Mouse (Mus musculus): ENCODE results near the gene Kras. TPM values are rescaled to one million over a fixed set of nuclear protein-coding genes. Genes with fewer than 3 reads are reported as not detected.
A peak's percentile ranks its signal among the peaks of the same experiment; 100 is the strongest.

Gene Kras
- total RNA-seq, 2 experiments from 2014 or later, result 45.9 to 48.4 TPM

DNA sequence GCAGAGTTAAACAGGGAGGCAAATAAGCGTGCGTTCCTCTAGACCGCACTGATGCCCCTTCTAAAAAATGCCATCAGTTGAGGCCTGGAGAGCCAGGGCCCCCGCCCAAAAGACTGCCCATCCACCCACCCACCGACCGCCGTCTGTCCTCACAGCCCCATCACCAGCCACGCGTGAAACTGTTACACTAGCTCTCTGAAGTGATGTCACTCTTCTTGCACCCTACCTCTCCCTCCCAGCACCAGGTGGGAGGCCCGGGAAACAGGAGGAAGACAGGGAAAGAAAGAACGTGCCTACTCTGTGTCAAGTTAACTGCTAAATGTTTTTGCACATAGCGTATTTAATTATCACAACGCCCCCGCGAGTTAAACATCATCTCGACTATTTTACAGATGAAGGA lies 781 bp upstream of the Kras start:
- intact Hi-C loops (cut with DNase I), result loop anchor here (1.0 kb wide), 1 partner anchor 90 kb away; no protein-coding TSS in a partner anchor
- DNase-seq, result peak in 1 of 2 experiments; percentile 10

DNA sequence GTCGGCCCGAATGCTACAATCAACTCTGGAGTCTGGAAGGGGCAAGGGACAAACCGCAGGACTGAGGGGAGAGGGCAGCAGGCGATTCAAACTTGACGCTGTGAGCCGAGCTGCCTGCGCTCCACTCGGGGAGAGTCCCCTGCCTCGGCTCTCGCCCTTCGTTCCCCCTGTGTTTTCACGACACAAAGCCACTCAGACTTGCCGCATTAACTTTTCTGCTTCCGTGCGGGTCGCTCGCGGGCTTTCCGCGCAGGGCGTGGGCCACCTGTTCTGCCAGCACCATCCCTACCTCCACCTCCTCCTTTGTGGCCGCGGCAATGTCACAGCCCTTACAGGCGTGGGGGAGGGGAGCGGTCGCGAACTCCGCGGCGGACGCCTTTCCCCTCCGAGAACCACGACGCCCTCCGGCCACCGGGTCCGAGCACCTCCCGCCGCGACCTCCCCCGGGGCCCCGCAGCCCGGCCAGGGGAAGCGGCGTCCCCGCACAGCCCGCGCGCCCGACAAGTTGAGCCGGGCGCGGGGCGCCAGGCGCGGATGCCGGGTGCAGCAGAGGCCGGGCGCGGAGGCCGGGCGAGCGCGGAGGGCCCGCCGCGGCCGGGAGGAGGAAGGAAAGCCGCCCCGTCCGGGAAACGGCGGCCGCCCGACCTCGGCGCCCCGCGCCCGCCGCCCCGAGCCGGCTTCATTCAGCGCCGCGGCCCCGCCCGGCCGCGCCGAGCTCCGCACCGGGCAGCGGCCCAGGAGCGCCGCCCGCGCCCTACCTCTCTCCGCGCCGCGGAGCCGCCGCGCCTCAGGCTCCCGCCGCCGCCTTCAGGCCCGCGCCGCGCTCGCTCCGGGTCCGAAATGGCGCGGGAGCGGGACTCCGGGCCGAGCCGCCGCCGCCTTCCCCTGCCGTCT lies 501 bp downstream of the Kras start:
- intact Hi-C loops (cut with DNase I), result loop anchor here (1.0 to 2.0 kb wide), 2 partner anchors 39 to 92 kb away; partner anchors contain the start of genes Casc1 and Etfrf1
- DNase-seq, result peak; percentile 66 to 70

DNA sequence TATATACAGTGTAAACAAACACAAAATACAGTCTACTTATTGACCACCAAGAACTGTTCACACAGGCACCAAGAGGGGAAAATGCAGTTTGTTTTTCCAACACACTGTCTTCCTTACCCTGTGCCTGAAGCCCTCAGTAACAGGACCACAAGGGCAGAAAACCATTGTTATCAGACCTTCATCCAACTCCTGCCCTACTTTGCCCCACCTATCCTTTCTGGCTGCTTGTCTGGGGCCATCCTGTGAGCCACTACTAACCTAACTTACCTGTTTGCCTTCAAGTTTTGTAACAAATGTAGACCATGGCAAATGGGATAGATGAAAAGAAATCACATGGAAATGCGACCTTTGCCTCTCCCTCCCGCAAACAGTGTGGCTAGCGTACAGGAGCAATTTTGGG lies 2.2 kb downstream of the Kras start:
- no peak for DNase-seq
- intact Hi-C loops (cut with DNase I), result loop anchor here (2.0 kb wide), 1 partner anchor 37 kb away; the partner anchor contains the start of genes Casc1 and Etfrf1

DNA sequence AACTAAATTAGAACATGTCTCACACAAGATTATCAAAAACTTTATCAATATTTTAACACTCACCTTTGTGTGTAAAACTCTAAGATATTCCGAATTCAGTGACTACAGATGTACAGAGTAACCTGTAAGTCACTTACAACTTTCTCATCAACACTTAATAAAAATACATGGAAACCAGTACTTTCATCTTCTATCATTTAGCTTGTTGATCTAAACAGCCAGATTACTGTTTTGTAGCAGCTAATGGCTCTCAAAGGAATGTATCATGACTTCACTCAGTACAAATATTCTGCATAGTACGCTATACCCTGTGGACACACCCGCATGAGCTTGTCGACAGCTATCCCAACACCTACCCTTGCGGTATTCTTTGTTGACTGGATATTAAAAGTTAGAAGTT lies 3.2 kb downstream of the Kras start:
- intact Hi-C loops (cut with DNase I), result no loop called here
- no peak for DNase-seq

DNA sequence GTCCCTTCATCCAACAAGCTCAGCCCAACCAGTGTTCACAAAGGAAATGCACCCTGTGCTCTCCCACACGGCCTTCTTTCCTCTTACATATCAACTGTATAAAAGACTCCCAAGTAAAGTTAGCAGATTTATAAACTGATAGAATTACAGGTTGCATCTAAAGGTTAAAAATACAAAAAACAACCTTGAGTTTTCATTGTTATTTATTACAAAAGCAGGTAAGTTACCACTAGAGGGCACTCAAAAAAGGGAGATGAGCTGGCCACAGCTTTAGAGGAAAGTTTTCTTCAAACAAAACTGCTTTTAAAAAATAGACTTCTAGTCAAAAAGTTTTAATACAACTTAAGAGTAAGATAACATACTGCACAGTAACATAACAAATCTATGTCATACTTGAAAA lies 7.5 kb downstream of the Kras start:
- intact Hi-C loops (cut with DNase I), result loop anchor here (1.0 kb wide), 1 partner anchor 100 kb away; no protein-coding TSS in a partner anchor
- DNase-seq, result no peak

DNA sequence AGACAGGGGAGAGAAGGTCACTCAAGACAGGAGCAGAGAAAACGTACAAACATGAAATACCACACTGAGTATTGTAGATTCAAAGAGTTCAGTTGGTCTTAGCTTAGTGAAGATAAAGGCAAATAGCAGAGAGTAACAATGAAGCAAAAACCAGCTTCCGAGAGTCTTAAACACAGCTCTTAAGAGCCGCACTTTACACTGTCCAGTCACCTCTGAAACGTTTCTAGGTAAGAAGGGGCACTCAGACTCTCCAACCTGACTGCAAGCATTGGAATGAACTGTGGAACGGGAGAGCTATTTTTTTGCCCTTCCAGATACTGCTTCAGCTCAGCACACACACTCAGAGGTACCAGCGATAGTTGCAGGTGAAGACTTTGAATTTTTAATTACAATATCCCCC lies 9.8 kb downstream of the Kras start:
- intact Hi-C loops (cut with DNase I), result no loop called here
- DNase-seq, result no peak

DNA sequence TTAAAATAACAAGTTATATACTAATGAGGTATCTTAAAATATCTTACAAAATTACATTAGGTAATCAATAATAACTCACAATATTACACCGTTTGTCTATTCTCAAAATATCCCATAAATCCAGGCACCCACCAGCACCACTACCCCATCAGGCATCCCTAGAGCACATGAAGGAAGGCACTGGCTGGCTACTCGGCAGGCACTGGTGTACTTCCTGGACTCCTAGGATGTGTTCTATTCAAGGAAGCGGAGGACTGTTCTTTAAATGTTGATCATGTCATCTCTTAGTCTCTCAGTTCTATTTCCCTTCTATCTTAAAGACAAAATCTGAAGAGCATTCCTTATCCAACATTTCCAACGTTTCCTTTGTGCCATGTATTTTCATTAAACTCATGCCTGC lies 12.9 kb downstream of the Kras start:
- no peak for DNase-seq
- intact Hi-C loops (cut with DNase I), result no loop called here

DNA sequence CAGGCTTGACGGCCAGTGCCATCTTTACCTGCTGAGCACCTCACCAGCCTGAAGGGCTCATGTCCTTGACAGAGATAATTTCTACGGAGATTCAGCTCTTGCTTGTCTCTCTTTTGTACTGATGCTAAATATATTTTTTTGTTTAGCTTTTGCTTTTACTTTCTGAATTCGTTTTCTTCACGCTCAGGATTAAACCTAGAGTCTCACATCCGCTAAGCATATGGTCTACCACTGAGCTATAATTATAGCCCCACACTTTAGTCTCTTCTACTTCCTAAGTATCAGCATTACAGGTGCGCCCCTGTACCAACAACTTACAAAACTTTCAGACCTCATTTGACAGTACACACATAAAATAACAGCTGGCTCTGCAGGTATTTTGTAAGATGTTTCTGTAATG lies 14.7 kb downstream of the Kras start:
- intact Hi-C loops (cut with DNase I), result no loop called here
- no peak for DNase-seq

DNA sequence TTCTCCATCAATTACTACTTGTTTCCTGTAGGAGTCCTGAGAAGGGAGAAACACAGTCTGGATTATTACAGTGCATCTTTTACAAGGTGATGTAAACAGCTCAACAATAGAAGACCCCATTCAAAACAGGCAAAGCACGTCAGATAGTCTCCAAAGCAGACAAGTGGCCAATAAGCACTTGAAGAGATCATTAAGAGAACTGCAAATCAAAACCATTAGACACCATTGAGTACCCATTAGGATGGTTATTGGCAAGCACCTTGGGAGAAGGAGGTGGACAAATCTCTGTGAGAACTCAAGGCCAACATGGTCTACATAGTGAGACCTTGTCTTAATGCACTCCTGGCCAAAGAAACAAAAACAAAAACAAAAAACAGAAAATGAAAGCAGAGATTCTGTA lies 15.6 kb downstream of the Kras start:
- no peak for DNase-seq
- intact Hi-C loops (cut with DNase I), result no loop called here

DNA sequence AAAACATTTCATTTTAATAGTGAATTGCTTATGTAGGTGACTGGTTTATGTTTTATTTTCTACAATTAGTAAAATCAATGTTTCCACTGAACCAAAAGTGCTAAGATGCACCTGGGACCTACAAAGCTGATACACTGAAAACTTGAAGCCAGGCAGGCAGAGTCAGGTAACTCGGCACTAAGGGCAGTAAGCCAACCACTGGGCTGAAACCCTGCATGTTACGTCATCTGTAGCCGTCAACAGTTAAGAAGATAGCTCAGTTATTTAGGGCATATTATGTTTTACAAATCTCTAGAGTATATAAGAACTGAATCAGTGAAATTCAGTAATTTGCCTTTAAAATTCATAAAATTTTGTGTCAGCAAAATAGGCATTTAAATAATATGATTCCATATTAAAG lies 23.7 kb downstream of the Kras start:
- intact Hi-C loops (cut with DNase I), result no loop called here
- DNase-seq, result no peak

DNA sequence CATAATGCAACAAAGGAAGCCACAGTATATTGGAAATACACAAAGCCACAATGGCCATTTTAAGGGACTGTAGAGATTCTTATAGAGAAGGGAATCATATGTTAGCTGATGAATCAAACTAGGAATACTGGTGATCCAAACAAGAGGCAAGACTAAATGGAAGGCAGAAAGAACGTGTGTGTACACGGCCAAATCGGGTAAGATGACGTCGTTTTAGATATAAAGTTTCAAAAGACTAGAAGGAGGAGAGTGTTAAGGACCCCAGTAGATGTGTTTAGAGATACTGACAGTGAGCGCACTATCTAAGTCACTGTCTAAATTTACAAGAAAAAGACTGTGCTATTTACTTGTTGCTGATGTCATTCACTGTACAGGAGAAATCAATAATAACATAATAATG lies 25.8 kb downstream of the Kras start:
- intact Hi-C loops (cut with DNase I), result no loop called here
- no peak for DNase-seq

DNA sequence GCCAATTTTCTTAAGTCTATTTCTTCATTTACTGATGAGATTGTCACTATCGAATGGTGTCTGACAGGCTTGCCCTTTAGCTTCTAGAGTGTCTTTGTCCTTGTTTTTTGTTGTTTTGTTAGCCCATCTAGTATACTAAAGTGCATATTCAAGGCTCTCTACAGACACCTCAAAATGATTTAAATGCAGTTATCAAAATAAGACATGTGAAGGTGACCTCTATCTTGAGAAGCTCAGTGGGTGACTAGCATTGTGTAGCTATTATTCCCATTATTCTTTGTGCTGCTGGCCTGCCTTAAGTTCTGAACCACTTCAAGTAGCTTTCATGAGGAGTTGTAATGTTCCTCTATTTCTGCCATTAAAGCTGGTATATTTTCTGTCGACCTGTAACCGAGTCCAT lies 34.2 kb downstream of the Kras start:
- intact Hi-C loops (cut with DNase I), result no loop called here

DNA sequence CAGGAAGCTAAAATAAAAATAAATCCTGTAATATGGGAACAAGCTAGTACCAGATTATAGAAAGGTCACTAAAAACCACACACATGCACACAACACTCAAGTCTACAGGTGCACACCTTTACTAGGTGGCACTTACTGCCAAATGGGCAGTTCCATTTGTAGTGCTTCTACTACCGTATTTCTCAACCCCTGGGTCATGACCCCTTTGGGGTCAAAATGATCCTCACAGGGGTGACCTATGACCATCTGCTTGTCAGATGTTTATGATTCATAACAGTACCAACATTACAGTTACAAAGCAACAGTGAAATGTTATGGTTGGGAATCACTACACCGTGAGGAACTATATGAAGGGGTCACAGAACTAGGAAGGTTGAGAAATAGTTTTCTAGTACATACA lies 36.1 kb downstream of the Kras start:
- no peak for DNase-seq
- intact Hi-C loops (cut with DNase I), result no loop called here

More for the DNA sequence above, 34.2 kb downstream of the Kras start:
- no peak for DNase-seq

DNA sequence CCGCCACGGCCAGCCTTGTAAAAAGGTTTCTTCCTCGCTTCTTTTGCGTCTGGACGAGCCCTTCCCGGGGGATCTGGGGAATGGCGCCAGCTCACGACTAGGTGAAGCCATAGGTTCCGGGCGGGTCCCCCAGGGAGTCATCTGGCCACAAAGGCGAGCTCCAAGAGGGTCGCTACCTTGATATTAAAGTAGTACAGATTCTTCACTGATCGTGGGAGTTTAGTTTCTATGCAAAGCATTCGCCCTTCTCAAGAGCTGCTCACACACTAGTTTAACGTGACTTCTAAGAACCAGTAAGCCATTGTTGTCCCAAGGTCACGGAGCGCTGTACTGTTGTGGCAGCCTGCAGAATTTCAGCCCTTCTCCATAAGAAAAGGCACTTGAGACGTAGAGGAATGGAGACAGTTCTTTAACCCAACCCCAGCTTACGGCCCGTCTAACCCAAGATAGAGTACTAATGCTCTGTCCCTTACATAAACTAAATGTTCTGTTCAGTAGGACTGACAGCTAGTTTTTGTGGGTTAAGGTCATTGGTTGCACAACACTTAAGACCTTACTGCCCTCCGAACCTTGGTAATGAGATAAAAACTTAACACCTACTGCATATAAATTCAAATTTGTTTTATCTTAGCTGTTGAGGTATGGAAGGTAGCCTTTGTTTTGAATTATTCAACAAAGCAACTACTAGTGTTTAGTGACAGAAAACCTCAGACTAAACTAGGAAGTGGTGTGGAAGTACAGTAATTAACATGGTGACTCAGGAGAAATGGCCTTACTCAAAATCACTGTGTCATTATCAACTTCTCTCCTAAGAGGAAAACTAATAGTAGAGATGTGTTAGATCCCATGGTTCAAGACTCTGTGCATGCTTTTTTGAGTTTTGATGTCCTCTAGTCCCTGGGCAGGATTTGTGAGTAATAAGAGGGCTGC lies 38.4 kb downstream of the Kras start:
- intact Hi-C loops (cut with DNase I), result loop anchor here (1.0 to 2.0 kb wide), 2 partner anchors 37 to 130 kb away; no protein-coding TSS in a partner anchor
- peak in 1 of 2 experiments; percentile 16 for DNase-seq

DNA sequence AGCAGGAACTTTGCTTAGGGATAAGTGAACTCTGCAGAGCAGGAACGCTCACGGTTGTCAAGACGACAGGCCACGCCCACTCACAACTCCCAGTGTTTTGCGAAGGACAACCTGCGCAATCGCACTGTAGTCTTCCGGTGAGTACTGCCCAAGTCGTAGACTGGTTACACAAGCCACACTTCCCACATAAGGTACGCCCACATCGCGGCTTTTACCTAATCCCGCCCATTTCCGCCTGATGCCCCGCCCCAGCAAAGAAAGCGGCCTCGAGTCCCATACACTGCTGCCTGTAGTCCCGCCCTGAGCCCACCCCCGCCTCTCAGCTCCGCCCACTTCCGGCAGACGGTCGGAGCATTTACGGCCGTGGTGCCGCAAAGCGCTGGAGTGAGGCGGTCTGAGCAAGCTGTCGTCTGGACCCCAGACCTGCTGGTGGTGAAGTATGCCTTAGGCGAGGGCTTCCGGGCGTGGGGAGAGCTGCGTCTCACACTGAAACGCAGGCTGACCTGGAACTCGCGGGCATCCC lies 39.2 kb downstream of the Kras start, which contains the start of the genes Casc1 and Etfrf1:
Gene Casc1 (minus strand): TSS at position 190 of the 523 bp plus-strand sequence.
Gene Etfrf1 (plus strand): TSS at position 319 of the 523 bp plus-strand sequence.
- peak; percentile 99 for DNase-seq
- intact Hi-C loops (cut with DNase I), result loop anchor here (1.0 to 2.0 kb wide), 2 partner anchors 38 to 130 kb away; no protein-coding TSS in a partner anchor

DNA sequence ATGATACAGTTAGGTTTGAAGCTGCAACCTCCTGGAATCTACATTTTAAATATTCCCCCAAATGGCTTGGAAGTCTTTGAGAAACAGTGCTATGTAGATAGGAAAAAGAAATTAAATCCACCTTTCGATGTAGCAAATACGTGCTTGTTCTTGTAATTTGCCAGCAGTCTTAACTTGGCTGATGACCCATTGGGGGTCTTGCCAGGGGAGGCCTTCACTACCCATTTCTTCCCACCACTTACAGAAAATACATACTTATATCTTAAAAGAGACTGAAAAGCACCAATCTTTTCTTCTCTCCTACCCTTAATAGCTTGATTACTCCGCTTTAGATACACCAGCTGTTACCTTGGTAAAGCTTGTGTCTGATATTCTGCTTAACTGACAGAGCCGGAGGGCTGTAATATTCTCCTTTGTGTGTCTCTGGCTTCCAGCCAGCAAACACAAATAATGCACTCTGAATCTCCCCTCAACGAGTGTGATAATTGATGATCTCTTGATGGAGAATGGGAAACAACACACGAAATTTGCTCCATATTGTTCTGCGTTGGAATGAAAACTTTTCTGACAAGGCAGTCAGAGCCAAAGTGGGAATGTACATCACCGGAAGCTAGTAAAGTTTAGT lies 39.9 kb downstream of the Kras start:
- intact Hi-C loops (cut with DNase I), result loop anchor here (2.0 kb wide), 1 partner anchor 39 kb away; no protein-coding TSS in a partner anchor
- no peak for DNase-seq

DNA sequence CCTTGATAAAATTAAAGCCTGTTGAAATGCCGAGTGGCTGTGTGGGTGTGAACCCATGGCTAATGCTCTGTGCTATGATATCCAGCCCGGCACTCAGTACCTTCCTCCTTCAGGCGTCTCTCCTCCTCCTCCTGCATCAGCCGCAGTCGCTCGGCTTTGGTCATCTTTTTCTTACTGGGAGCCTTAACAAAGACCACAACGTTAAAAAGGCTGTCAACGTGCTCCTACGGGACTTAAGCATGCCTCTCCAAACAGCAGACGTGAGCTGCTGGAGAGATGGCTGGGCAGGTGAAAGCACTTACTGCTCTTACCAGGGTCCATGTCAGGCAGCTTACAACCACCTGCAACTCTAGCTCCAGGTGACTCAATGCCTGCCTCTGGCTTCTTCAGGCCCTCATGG lies 44.9 kb downstream of the Kras start:
- intact Hi-C loops (cut with DNase I), result no loop called here
- no peak for DNase-seq

DNA sequence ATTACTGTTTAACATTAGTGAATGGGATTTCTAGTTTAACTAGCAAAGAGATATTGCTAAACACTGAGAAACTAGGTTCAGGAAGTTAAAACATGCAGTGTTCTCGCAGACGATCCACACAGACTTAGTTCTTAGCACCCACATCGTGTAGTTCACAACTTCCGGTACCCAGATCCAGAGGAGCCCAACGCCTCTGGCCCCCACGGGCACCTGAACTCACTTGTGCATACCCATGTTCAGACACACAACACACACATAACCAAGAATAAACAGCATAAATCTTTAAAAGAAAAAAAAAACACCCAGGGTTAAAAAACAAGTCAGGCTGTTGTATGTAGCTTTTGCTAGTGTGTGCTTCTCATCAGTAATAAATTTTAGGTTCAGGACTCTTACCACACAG lies 45.6 kb downstream of the Kras start:
- no peak for DNase-seq
- intact Hi-C loops (cut with DNase I), result no loop called here

DNA sequence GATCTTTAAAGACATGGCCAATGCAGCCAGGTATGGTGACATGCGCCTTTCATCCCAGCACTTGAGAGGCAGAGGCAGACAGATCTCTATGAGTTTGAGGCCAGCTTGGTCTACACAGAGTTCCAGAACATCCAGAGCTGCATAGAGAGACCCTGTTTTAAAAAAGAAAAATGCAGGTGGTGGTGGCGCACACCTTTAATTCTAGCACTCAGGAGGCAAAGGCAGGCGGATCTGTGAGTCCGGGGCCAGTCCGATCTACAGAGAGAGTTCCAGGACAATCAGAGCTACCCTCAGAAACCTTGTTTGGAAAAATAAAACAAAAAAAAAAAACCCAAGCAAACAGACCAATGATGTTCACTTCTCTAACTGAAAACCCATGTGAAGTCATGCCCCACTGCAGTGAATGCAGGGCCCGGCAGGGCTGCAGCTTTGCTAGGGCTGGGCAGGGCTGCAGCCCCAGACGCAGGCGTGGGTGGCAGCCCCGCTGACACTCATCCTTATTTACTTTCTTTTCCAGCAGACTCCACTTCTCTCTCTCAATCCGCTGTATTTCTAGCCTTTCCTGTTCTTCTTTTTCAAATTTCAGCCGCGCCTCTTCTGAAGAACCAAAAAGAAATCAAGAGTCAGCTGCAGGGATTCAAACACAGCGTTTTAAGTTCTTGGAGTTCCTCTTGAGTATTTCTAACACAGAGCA lies 47.5 kb downstream of the Kras start:
- intact Hi-C loops (cut with DNase I), result no loop called here
- DNase-seq, result no peak
